Mouse (Mus musculus) liver, embryonic 16.5 days (tissue): ENCODE results near the gene Usp28. TPM values are rescaled to one million over a fixed set of nuclear protein-coding genes. Genes with fewer than 3 reads are reported as not detected.
A peak's percentile ranks its signal among the peaks of the same experiment; 100 is the strongest.

Source experiments
- ATAC-seq: fragments of 200-750 bp; cut with Nextera tagmentation; 2 replicates; pipeline ENCODE4 v1.8.0; 2017; ENCODE audit warnings: low read depth, mild to moderate bottlenecking, moderate number of reproducible peaks, moderate library complexity
- H3K27ac ChIP-seq: fragments of 300-500 bp; sonication (generic); 2 replicates; pipeline ENCODE4 v1.5.1; 2014; ENCODE audit warnings: mild to moderate bottlenecking, low read length
- H3K27me3 ChIP-seq: fragments of 300-500 bp; sonication (generic); 2 replicates; pipeline ENCODE4 v1.6.1; 2014; ENCODE audit warnings: low read depth, low read length, mixed read lengths; ENCODE audit not compliant: control insufficient read depth, insufficient read depth
- H3K36me3 ChIP-seq: fragments of 300-500 bp; sonication (generic); 2 replicates; pipeline ENCODE4 v1.6.1; 2014; ENCODE audit warnings: mild to moderate bottlenecking; ENCODE audit not compliant: control insufficient read depth, insufficient read depth
- H3K4me1 ChIP-seq: fragments of 300-500 bp; sonication (generic); 2 replicates; pipeline ENCODE4 v1.6.1; 2014; ENCODE audit warnings: low read depth, low read length, mixed read lengths; ENCODE audit not compliant: control insufficient read depth
- H3K4me2 ChIP-seq: fragments of 300-500 bp; sonication (generic); 2 replicates; pipeline ENCODE4 v1.6.1; 2014; ENCODE audit warnings: low read depth, low read length, mixed read lengths
- H3K4me3 ChIP-seq: fragments of 300-500 bp; sonication (generic); 2 replicates; pipeline ENCODE4 v1.5.1; 2014; ENCODE audit warnings: low read depth, mild to moderate bottlenecking, low read length
- H3K9ac ChIP-seq: fragments of 300-500 bp; sonication (generic); 2 replicates; pipeline ENCODE4 v1.6.1; 2014; ENCODE audit warnings: low read depth, low read length
- H3K9me3 ChIP-seq: fragments of 300-500 bp; sonication (generic); replicated peaks from 2 replicates; pipeline ENCODE4 v1.6.1; 2016; ENCODE audit warnings: low read length; ENCODE audit not compliant: control insufficient read depth
- WGBS: fragments of 180-500 bp; shearing (Covaris S2); extraction: QIAGEN DNeasy Blood & Tissue Kit; methylation state at CpG from one replicate; pipeline ENCODE4 v1.1.7; 2014; ENCODE audit not compliant: insufficient replicate concordance; 5-methylcytosine and 5-hydroxymethylcytosine counted together
- polyA plus RNA-seq: library from polyadenylated mRNA; unstranded; fragments of >200 nt; fragmentation: Nextera tagmentation; extraction: Ambion mirVana; gene quantifications from 2 replicates; pipeline ENCODE4 v1.2.1, GENCODE M21; 2015

Gene Usp28
- polyA plus RNA-seq, 1 experiment from 2014 or later, result 6.3 TPM

DNA sequence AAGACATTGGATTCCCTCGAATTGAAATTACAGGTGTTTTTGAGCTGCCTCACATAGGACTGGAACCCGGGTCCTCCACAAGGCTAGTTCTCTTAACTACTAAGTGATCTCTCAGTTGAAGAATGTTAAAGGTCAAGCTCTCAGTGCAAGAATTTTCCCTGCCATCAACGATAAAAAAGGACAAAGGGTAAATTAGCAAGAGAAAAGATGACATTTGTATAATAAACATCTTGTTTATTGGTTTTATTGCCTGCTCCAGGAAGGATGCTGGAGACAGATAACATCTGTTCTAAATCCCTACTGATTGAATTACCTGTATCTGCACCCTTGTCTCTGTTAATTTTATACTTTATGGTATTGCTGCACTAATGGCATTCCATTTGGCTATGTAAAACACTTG lies 68.9 kb downstream of the Usp28 start:
- H3K4me1 ChIP-seq, result peaks cover 7% of the 10 kb centered on the region
- no peak overlapping the region for H3K4me2 ChIP-seq
- no peak overlapping the region for H3K9ac ChIP-seq
- H3K36me3 ChIP-seq, result peaks cover 2% of the 10 kb centered on the region
- no peak overlapping the region for H3K27ac ChIP-seq
- no peak overlapping the region for H3K4me3 ChIP-seq
- 56% methylated on average over 3 of the region's 3 CpGs for WGBS
- H3K9me3 ChIP-seq, result no peaks in the 10 kb centered on the region
- ATAC-seq, result no peak
- no peaks in the 10 kb centered on the region for H3K27me3 ChIP-seq

DNA sequence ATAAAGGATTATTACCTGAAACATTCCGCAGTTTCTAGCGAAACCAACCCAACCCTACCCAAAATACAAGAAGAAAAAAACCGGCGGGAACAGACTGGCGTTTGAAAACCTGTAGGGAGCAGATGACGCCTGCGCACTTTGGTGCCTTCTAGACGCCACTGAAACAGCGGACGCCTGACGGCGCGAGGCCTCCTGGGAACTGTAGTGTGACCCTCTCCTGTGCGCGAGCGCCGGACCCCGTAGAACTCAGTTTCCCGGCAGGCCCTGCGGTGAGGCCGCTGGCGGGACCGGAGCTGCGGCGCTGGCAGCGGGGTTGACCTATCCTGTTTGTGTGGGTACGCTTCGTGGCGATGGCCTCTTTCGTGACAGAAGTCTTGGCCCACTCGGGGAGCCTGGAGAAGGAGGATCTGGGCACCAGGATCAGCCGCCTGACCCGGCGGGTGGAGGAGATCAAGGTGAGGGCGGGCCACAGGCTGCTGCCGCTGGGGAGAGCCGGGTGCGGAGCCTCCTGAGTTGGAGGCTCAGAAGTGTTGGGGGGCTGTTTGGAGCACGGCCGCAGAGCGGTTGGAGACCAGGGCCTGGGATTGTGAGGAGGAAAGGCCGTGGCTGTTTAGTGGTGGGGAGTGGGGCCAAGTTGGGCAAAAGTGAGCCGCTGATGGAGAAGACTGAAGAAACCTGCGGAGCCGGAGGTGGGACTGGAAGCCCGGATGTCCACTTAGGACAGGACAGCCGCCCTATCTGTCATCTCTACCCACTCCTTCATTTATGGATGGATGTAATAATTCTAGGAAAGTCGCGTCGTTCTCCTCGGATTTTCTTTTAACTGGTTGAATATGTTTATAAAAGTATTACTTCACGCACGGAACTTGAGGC lies 70.4 kb downstream of the Usp28 start, which contains the start of gene Zw10:
TSS of gene Zw10 (plus strand) at position 281 of the 873 bp plus-strand sequence.
- Histone ChIP-seq H3K9me3 (no peaks in the 10 kb centered on the region), H3K4me2 (peak within 1 kb of the TSS; percentile 70), H3K4me1 (peaks cover 7% of the 10 kb centered on the region), H3K9ac (peak within 1 kb of the TSS; percentile 90), H3K4me3 (peak within 1 kb of the TSS; percentile 87), H3K27me3 (no peaks in the 10 kb centered on the region), H3K36me3 (peaks cover 2% of the 10 kb centered on the region), H3K27ac (peak within 1 kb of the TSS; percentile 58)
- ATAC-seq, result peak; percentile 100
- WGBS, result under 1% methylated on average over 53 of the region's 53 CpGs

GRCm38 (mm10) chr9:49076847-49077246 lies 91.7 kb downstream of the Usp28 start:
- 81% methylated on average over 3 of the region's 3 CpGs for WGBS
- peaks cover 33% of the 10 kb centered on the region for H3K36me3 ChIP-seq
- no peaks in the 10 kb centered on the region for H3K4me1 ChIP-seq
- no peaks in the 10 kb centered on the region for H3K27me3 ChIP-seq
- no peak overlapping the region for H3K4me3 ChIP-seq
- H3K27ac ChIP-seq, result no peak overlapping the region
- no peak for ATAC-seq
- H3K9me3 ChIP-seq, result no peaks in the 10 kb centered on the region
- H3K4me2 ChIP-seq, result no peak overlapping the region
- H3K9ac ChIP-seq, result no peak overlapping the region

DNA sequence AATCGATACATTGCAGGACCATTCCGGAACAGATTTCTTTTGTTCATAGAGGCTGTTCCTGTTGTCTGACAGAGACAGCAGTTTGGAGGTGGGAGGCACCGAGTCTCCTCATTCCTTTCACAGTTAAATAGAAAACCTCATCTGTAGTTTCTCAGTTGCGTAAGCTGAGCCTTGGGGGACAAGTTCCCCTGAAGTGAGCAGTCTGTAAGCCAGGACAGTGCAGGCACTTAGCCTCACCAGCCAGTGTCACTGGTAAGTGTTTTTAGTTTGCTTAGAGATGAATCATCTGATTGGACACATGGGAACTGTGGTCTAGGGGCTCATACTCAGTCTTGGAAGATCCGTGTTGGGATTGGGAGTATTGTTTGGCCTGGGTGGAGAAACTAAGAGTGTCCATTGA lies 95.9 kb downstream of the Usp28 start, which contains the start of gene Tmprss5:
TSS of gene Tmprss5 (plus strand) at position 154 of the 400 bp plus-strand sequence.
- Histone ChIP-seq H3K36me3 (peaks cover 13% of the 10 kb centered on the region), H3K4me2 (no peak within 1 kb of the TSS), H3K9ac (no peak within 1 kb of the TSS), H3K27ac (no peak within 1 kb of the TSS), H3K4me1 (no peaks in the 10 kb centered on the region), H3K4me3 (no peak within 1 kb of the TSS), H3K27me3 (no peaks in the 10 kb centered on the region), H3K9me3 (no peaks in the 10 kb centered on the region)
- 76% methylated on average over 5 of the region's 5 CpGs for WGBS
- ATAC-seq, result no peak

- peaks cover 13% of the 10 kb centered on the region for H3K36me3 ChIP-seq
- 33% methylated on average over 4 of the region's 4 CpGs for WGBS
These were observed 96.4 kb downstream of the Usp28 start for GRCm38 (mm10) chr9:49081561-49081960.

DNA sequence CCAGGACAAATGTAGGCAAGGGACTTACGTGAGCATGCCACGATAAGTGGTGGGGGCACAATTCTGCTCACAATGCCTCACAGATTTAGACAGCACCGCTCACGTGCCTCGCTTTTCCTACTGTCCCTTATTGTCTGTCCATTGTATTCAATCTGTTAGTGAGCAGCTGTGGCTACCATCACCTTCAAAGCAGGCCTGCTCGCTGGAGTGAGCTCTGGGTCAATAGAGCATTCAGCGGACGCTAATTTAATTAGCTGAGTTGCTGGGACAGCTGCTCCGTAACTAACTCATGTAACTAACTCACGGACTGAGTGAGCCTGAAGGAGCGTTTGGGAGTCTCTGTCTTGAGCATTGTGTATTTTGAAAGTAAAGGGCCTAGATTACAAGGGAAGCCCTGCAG lies 102.1 kb downstream of the Usp28 start:
- H3K4me1 ChIP-seq, result no peaks in the 10 kb centered on the region
- H3K4me2 ChIP-seq, result no peak overlapping the region
- no peak for ATAC-seq
- H3K27me3 ChIP-seq, result no peaks in the 10 kb centered on the region
- no peak overlapping the region for H3K9ac ChIP-seq
- H3K9me3 ChIP-seq, result no peaks in the 10 kb centered on the region
- no peaks in the 10 kb centered on the region for H3K36me3 ChIP-seq
- 68% methylated on average over 11 of the region's 11 CpGs for WGBS
- H3K4me3 ChIP-seq, result no peak overlapping the region
- H3K27ac ChIP-seq, result no peak overlapping the region

More at GRCm38 (mm10) chr9:49081561-49081960, 96.4 kb downstream of the Usp28 start:
- Histone ChIP-seq H3K4me1 (no peaks in the 10 kb centered on the region), H3K4me2 (no peak overlapping the region), H3K9me3 (no peaks in the 10 kb centered on the region), H3K9ac (no peak overlapping the region), H3K4me3 (no peak overlapping the region), H3K27ac (no peak overlapping the region), H3K27me3 (no peaks in the 10 kb centered on the region)
- ATAC-seq, result no peak

Other genes starting within 250 kb of the Usp28 start
- 0.75 and 1.1 TPM in 2 replicates for gene Zbtb16, start 149.2 kb upstream of the Usp28 start, polyA plus RNA-seq
- gene Htr3a, start 74.3 kb upstream of the Usp28 start, polyA plus RNA-seq, result 0.09 TPM in 1 of 2 replicates, not detected in the other
- gene Htr3b, start 20.4 kb upstream of the Usp28 start, polyA plus RNA-seq, result not detected in 2 replicates
- 18.7 and 19.3 TPM in 2 replicates for gene Zw10, start 70.2 kb downstream of the Usp28 start, polyA plus RNA-seq
- not detected in 2 replicates for gene Tmprss5, start 95.9 kb downstream of the Usp28 start, polyA plus RNA-seq